Mouse (Mus musculus) cerebellum, postnatal 36 days (tissue): Measurements from ENCODE around the gene Dzip1l.
"Not testable (repeated sequence)": the region's sequence is repeated elsewhere in the genome, so short reads cannot be mapped to it uniquely, and the experiment has no call there.

ENCODE experiments used
- DNase-seq, 2 experiments: peaks; one replicate each; pipeline ENCODE4 v3.0.0; 2021 to 2022; ENCODE audit warnings: mixed read lengths in 2 of 2

The Dzip1l gene

GRCm38 (mm10) chr9:99629281-99630011 lies at the start of gene Dzip1l:
Gene Dzip1l, plus strand, starts transcription at chr9:99629496.
- peak; percentile 65 to 68 for DNase-seq

- DNase-seq, result peak; percentile 11 to 23
These were observed 48.6 kb upstream of the Dzip1l start for GRCm38 (mm10) chr9:99580655-99581054.

- DNase-seq, result peak; percentile 46 to 50
These were observed 41.6 kb upstream of the Dzip1l start for GRCm38 (mm10) chr9:99587505-99588202.

- no peak for DNase-seq
These were observed 38.2 kb upstream of the Dzip1l start for GRCm38 (mm10) chr9:99591144-99591543.

GRCm38 (mm10) chr9:99599127-99599526 lies 30.2 kb upstream of the Dzip1l start:
- not testable (repeated sequence) for DNase-seq

- DNase-seq, result no peak
These were observed 25.7 kb upstream of the Dzip1l start for GRCm38 (mm10) chr9:99603566-99603965.

- DNase-seq, result no peak
These were observed 17.1 kb upstream of the Dzip1l start, which contains the start of gene A4gnt for GRCm38 (mm10) chr9:99612202-99612601. Gene A4gnt, plus strand, starts transcription at chr9:99612502.

GRCm38 (mm10) chr9:99619688-99620087 lies 9.6 kb upstream of the Dzip1l start:
- DNase-seq, result no peak

- no peak for DNase-seq
These were observed 9.1 kb upstream of the Dzip1l start for GRCm38 (mm10) chr9:99620196-99620595.

GRCm38 (mm10) chr9:99622034-99622433 lies 7.3 kb upstream of the Dzip1l start:
- no peak for DNase-seq

- no peak for DNase-seq
These were observed 6.3 kb upstream of the Dzip1l start for GRCm38 (mm10) chr9:99622966-99623365.

- DNase-seq, result no peak
These were observed 5.2 kb upstream of the Dzip1l start for GRCm38 (mm10) chr9:99624117-99624516.

- no peak for DNase-seq
These were observed 715 bp upstream of the Dzip1l start for GRCm38 (mm10) chr9:99628581-99628980.

GRCm38 (mm10) chr9:99630071-99630470 lies 775 bp downstream of the Dzip1l start:
- peak in 1 of 2 experiments; percentile 20 for DNase-seq

GRCm38 (mm10) chr9:99630528-99631125 lies 1.3 kb downstream of the Dzip1l start:
- DNase-seq, result peak in 1 of 2 experiments; percentile 7

GRCm38 (mm10) chr9:99631781-99632180 lies 2.5 kb downstream of the Dzip1l start:
- no peak for DNase-seq

- no peak for DNase-seq
These were observed 3.0 kb downstream of the Dzip1l start for GRCm38 (mm10) chr9:99632264-99632663.

GRCm38 (mm10) chr9:99636776-99637175 lies 7.5 kb downstream of the Dzip1l start:
- no peak for DNase-seq

GRCm38 (mm10) chr9:99637227-99637626 lies 7.9 kb downstream of the Dzip1l start:
- DNase-seq, result no peak

GRCm38 (mm10) chr9:99637736-99638135 lies 8.4 kb downstream of the Dzip1l start:
- DNase-seq, result no peak

GRCm38 (mm10) chr9:99639957-99640356 lies 10.7 kb downstream of the Dzip1l start:
- no peak for DNase-seq

GRCm38 (mm10) chr9:99645416-99645815 lies 16.1 kb downstream of the Dzip1l start:
- DNase-seq, result no peak

GRCm38 (mm10) chr9:99646102-99646501 lies 16.8 kb downstream of the Dzip1l start:
- DNase-seq, result no peak

- DNase-seq, result no peak
These were observed 31.5 kb downstream of the Dzip1l start for GRCm38 (mm10) chr9:99660756-99661155.
